Mouse (Mus musculus) neural tube, embryonic 14.5 days (tissue): Measurements from ENCODE around the gene Pik3r5. TPM values are rescaled to one million over a fixed set of nuclear protein-coding genes. Genes with fewer than 3 reads are reported as not detected.

ENCODE experiments used
- ATAC-seq: fragments of 200-750 bp; cut with Nextera tagmentation; 2 replicates; pipeline ENCODE4 v1.8.0; 2017; ENCODE audit warnings: low read depth, mild to moderate bottlenecking, moderate TSS enrichment, moderate library complexity
- H3K27ac ChIP-seq: fragments of 300-500 bp; sonication (generic); 2 replicates; pipeline ENCODE4 v1.5.1; 2014; ENCODE audit warnings: low read depth, mild to moderate bottlenecking, control low read depth, low read length, moderate library complexity, mixed read lengths
- H3K27me3 ChIP-seq: fragments of 300-500 bp; sonication (generic); 2 replicates; pipeline ENCODE4 v1.6.1; 2014; ENCODE audit warnings: low read length; ENCODE audit not compliant: control insufficient read depth, insufficient read depth
- H3K36me3 ChIP-seq: fragments of 300-500 bp; sonication (generic); 2 replicates; pipeline ENCODE4 v1.6.1; 2014; ENCODE audit warnings: low read length, mixed read lengths; ENCODE audit not compliant: control insufficient read depth, insufficient read depth
- H3K4me1 ChIP-seq: fragments of 300-500 bp; sonication (generic); 2 replicates; pipeline ENCODE4 v1.6.1; 2014; ENCODE audit warnings: low read length; ENCODE audit not compliant: control insufficient read depth, insufficient read depth
- H3K4me2 ChIP-seq: fragments of 300-500 bp; sonication (generic); 2 replicates; pipeline ENCODE4 v1.6.1; 2014; ENCODE audit warnings: mild to moderate bottlenecking, low read depth, low read length, control low read depth
- H3K4me3 ChIP-seq: fragments of 300-500 bp; sonication (generic); 2 replicates; pipeline ENCODE4 v1.5.1; 2014; ENCODE audit warnings: low read depth, low read length, control low read depth, mixed read lengths
- H3K9ac ChIP-seq: fragments of 300-500 bp; sonication (generic); replicated peaks from 2 replicates; pipeline ENCODE4 v1.6.1; 2014; ENCODE audit warnings: low read depth, mild to moderate bottlenecking, control low read depth, low read length, mixed read lengths
- H3K9me3 ChIP-seq: fragments of 300-500 bp; sonication (generic); 2 replicates; pipeline ENCODE4 v1.6.1; 2016; ENCODE audit warnings: low read length; ENCODE audit not compliant: control insufficient read depth
- WGBS: fragments of 180-500 bp; shearing (Covaris S2); extraction: QIAGEN DNeasy Blood & Tissue Kit; methylation state at CpG from one replicate; pipeline ENCODE4 v1.1.7; 2014; 5-methylcytosine and 5-hydroxymethylcytosine counted together
- polyA plus RNA-seq: library from polyadenylated mRNA; unstranded; fragments of >200 nt; fragmentation: Nextera tagmentation; extraction: Ambion mirVana; gene quantifications from 2 replicates; pipeline ENCODE4 v1.2.1, GENCODE M21; 2014

Pik3r5 gene
- polyA plus RNA-seq, 1 experiment from 2014 or later: 1.2 TPM

- ATAC-seq: no peak
- no peaks in the 10 kb centered on the region for H3K4me1 ChIP-seq
- no peaks in the 10 kb centered on the region for H3K9me3 ChIP-seq
- no peak overlapping the region for H3K4me2 ChIP-seq
- no peak overlapping the region for H3K9ac ChIP-seq
- H3K36me3 ChIP-seq: no peaks in the 10 kb centered on the region
- WGBS: 50% methylated on average over 9 of the region's 9 CpGs
- H3K4me3 ChIP-seq: no peak overlapping the region
- H3K27me3 ChIP-seq: no peaks in the 10 kb centered on the region
- H3K27ac ChIP-seq: no peak overlapping the region
Measured at GRCm38 (mm10) chr11:68417831-68418230, 14.1 kb upstream of the Pik3r5 start.

- no peaks in the 10 kb centered on the region for H3K4me1 ChIP-seq
- no peak overlapping the region for H3K4me3 ChIP-seq
- WGBS: 21% methylated on average over 8 of the region's 8 CpGs
- H3K4me2 ChIP-seq: no peak overlapping the region
- no peaks in the 10 kb centered on the region for H3K27me3 ChIP-seq
- no peaks in the 10 kb centered on the region for H3K9me3 ChIP-seq
- H3K9ac ChIP-seq: no peak overlapping the region
- no peaks in the 10 kb centered on the region for H3K36me3 ChIP-seq
- H3K27ac ChIP-seq: peak overlapping the region; percentile 13; the same call in 1 of the 2 replicates
- ATAC-seq: peak; percentile 79
Measured at GRCm38 (mm10) chr11:68425492-68426315, 6.2 kb upstream of the Pik3r5 start.

GRCm38 (mm10) chr11:68427083-68427570 is 4.8 kb upstream of the Pik3r5 start:
- WGBS: 88% methylated on average over 5 of the region's 5 CpGs
- H3K27me3 ChIP-seq: no peaks in the 10 kb centered on the region
- H3K27ac ChIP-seq: peak overlapping the region; percentile 48; the same call in 1 of the 2 replicates
- H3K4me2 ChIP-seq: no peak overlapping the region
- H3K4me3 ChIP-seq: no peak overlapping the region
- ATAC-seq: no peak
- no peak overlapping the region for H3K9ac ChIP-seq
- H3K9me3 ChIP-seq: no peaks in the 10 kb centered on the region
- 0 out of 2 replicates have a peak, but pooled peaks cover 1% of the 10 kb centered on the region for H3K4me1 ChIP-seq
- no peaks in the 10 kb centered on the region for H3K36me3 ChIP-seq

- no peak overlapping the region for H3K4me3 ChIP-seq
- no peaks in the 10 kb centered on the region for H3K9me3 ChIP-seq
- no peak overlapping the region for H3K4me2 ChIP-seq
- 0 out of 2 replicates have a peak, but pooled peaks cover 4% of the 10 kb centered on the region for H3K4me1 ChIP-seq
- no peak for ATAC-seq
- WGBS: 65% methylated on average over 5 of the region's 5 CpGs
- H3K9ac ChIP-seq: no peak overlapping the region
- no peak overlapping the region for H3K27ac ChIP-seq
- H3K36me3 ChIP-seq: no peaks in the 10 kb centered on the region
- H3K27me3 ChIP-seq: 0 out of 2 replicates have a peak, but pooled peaks cover 2% of the 10 kb centered on the region
Measured at GRCm38 (mm10) chr11:68430662-68431061, 1.3 kb upstream of the Pik3r5 start.

DNA sequence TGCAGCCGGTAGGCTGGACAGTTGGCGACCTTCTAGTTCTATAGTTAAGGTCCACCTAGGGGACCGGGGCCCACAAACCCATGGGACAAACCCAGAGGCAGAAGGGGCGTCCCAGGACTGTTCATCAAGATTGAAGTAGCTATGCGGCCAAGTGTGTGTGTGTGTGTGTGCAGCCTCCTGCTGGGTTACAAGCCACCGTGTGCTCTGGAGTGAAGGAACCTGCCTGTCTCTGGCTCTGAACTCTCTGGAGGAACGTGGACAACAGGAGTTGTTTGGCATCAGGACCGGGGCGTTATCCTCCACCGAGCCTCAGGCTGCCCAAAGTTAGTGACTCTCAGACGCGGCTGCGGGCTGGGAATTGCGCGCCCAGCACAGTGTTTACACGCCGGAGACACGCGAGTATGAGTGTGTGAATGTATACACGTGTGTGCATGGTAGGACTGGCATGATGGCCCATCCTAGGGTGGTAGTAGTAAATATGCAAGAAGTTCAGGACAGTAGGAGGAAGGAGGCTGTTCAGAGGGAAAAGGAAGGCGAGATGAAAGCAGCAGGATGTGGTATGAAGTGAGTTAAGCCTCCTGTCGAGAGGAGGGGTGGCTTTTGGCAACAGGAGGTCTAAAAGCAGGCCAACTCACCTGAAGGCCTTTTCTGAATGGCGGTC is 570 bp downstream of the Pik3r5 start:
- Histone ChIP-seq H3K27me3 (0 out of 2 replicates have a peak, but pooled peaks cover 2% of the 10 kb centered on the region), H3K36me3 (no peaks in the 10 kb centered on the region), H3K4me1 (0 out of 2 replicates have a peak, but pooled peaks cover 4% of the 10 kb centered on the region), H3K9me3 (no peaks in the 10 kb centered on the region), H3K4me3 (peak overlapping the region; percentile 34), H3K4me2 (peak overlapping the region; percentile 46), H3K9ac (peak overlapping the region; percentile 32), H3K27ac (no peak overlapping the region)
- peak; percentile 14; the same call in 1 of the 2 replicates for ATAC-seq
- WGBS: 34% methylated on average over 23 of the region's 23 CpGs

DNA sequence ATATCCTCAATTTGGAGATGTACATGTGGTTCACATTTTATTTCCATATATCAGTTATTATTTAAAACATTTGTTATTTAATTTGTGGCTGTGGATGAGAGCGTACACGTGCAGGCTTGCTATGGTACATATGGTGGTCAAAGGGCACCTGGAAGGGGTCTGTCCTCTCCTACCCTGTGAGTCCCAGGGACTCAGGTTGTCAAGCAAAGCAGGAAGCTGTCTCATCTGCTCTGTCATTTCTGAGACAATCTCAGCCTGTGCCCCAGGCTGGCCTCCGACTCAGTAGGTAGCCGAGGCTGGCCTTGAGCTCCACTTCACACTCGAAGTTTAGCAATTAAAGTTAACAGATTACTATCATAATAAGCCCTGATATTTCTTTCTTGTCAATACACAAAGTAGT is 1.6 kb downstream of the Pik3r5 start:
- H3K4me3 ChIP-seq: no peak overlapping the region
- no peak for ATAC-seq
- H3K36me3 ChIP-seq: no peaks in the 10 kb centered on the region
- 0 out of 2 replicates have a peak, but pooled peaks cover 2% of the 10 kb centered on the region for H3K27me3 ChIP-seq
- H3K9ac ChIP-seq: no peak overlapping the region
- 0 out of 2 replicates have a peak, but pooled peaks cover 4% of the 10 kb centered on the region for H3K4me1 ChIP-seq
- no peak overlapping the region for H3K27ac ChIP-seq
- H3K4me2 ChIP-seq: no peak overlapping the region
- 89% methylated on average over 5 of the region's 5 CpGs for WGBS
- no peaks in the 10 kb centered on the region for H3K9me3 ChIP-seq

- no peaks in the 10 kb centered on the region for H3K9me3 ChIP-seq
Measured at GRCm38 (mm10) chr11:68434697-68435096, 2.8 kb downstream of the Pik3r5 start.

DNA sequence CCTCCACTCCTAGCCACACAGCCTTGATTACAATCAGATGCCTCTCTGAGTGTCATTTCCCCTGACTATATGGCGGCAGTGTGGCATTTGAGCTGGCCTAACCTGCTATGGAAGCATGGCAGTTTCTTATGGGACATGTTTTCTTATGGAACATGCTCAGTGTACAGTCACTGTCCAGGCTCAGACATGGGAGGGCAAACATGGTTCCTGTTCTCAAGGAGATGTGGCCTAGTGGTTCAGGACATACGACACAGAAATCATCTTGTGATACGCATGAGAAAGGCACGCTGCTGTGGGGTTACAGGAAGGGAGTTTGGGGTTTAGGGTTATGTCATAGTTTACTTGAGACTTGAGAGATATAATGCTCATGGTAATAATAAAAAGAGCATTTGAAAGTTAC is 3.7 kb downstream of the Pik3r5 start:
- no peak overlapping the region for H3K27ac ChIP-seq
- H3K9ac ChIP-seq: no peak overlapping the region
- H3K36me3 ChIP-seq: no peaks in the 10 kb centered on the region
- 92% methylated on average over 4 of the region's 4 CpGs for WGBS
- H3K4me2 ChIP-seq: no peak overlapping the region
- H3K4me1 ChIP-seq: 0 out of 2 replicates have a peak, but pooled peaks cover 4% of the 10 kb centered on the region
- H3K4me3 ChIP-seq: no peak overlapping the region
- H3K27me3 ChIP-seq: 0 out of 2 replicates have a peak, but pooled peaks cover 2% of the 10 kb centered on the region
- no peak for ATAC-seq
- no peaks in the 10 kb centered on the region for H3K9me3 ChIP-seq

More at GRCm38 (mm10) chr11:68434697-68435096, 2.8 kb downstream of the Pik3r5 start:
- no peak overlapping the region for H3K4me2 ChIP-seq
- no peaks in the 10 kb centered on the region for H3K36me3 ChIP-seq
- no peak overlapping the region for H3K4me3 ChIP-seq
- H3K4me1 ChIP-seq: 0 out of 2 replicates have a peak, but pooled peaks cover 4% of the 10 kb centered on the region
- no peak for ATAC-seq
- no peak overlapping the region for H3K27ac ChIP-seq
- no peak overlapping the region for H3K9ac ChIP-seq
- WGBS: 92% methylated on average over 2 of the region's 2 CpGs
- 0 out of 2 replicates have a peak, but pooled peaks cover 2% of the 10 kb centered on the region for H3K27me3 ChIP-seq
